Mouse (Mus musculus) ES-E14 (cell line): ENCODE results near the gene Pafah2. TPM values are rescaled to one million over a fixed set of nuclear protein-coding genes. Genes with fewer than 3 reads are reported as not detected.

ENCODE experiments used
- DNase-seq: peaks from one replicate; pipeline ENCODE4 v3.0.0-alpha.2; 2013; ENCODE audit warnings: low read depth, low spot score
- H3K27ac ChIP-seq: 2 replicates; pipeline ENCODE4 v1.5.1; 2012; ENCODE audit warnings: low read depth, mild to moderate bottlenecking, low read length, moderate library complexity, mixed read lengths; ENCODE audit not compliant: poor library complexity, insufficient read depth, severe bottlenecking
- H3K36me3 ChIP-seq: 2 replicates; pipeline ENCODE4 v1.6.1; 2012; ENCODE audit warnings: mild to moderate bottlenecking, low read length, moderate library complexity, mixed read lengths; ENCODE audit not compliant: control insufficient read depth, poor library complexity, insufficient read depth, severe bottlenecking
- H3K4me1 ChIP-seq, 2 experiments: fragments of 150-350 bp in 1 of 2; sonication (generic) in 1 of 2; 2 replicates each; pipeline ENCODE4 v1.6.1; 2012; ENCODE audit warnings: low read length in 2 of 2, mild to moderate bottlenecking in 1 of 2, mixed read lengths in 1 of 2; ENCODE audit not compliant: control insufficient read depth in 2 of 2, insufficient read depth in 2 of 2, poor library complexity in 1 of 2
- H3K4me3 ChIP-seq, 2 experiments: fragments of 150-350 bp in 1 of 2; sonication (generic) in 1 of 2; 2 replicates each; pipeline ENCODE4 v1.5.1; 2012; ENCODE audit warnings: low read length in 2 of 2, low read depth in 1 of 2, mild to moderate bottlenecking in 1 of 2, mixed read lengths in 1 of 2; ENCODE audit not compliant: insufficient read depth in 1 of 2, poor library complexity in 1 of 2, severe bottlenecking in 1 of 2
- H3K9ac ChIP-seq: 2 replicates; pipeline ENCODE4 v1.6.1; 2012; ENCODE audit warnings: low read depth, mild to moderate bottlenecking, low read length, mixed read lengths; ENCODE audit not compliant: poor library complexity, insufficient read depth, severe bottlenecking
- H3K9me3 ChIP-seq: fragments of 150-350 bp; sonication (generic); 2 replicates; pipeline ENCODE4 v1.6.1; 2012; ENCODE audit warnings: low read depth, mild to moderate bottlenecking, low read length; ENCODE audit not compliant: control insufficient read depth, insufficient read depth
- CHD2 ChIP-seq: IDR thresholded peaks from 2 replicates; pipeline ENCODE4 v1.6.1; 2014; ENCODE audit warnings: mild to moderate bottlenecking, low read depth, low read length, inconsistent platforms
- HCFC1 ChIP-seq: IDR thresholded peaks from 2 replicates; pipeline ENCODE4 v1.6.1; 2012; ENCODE audit warnings: low read length, inconsistent platforms, borderline replicate concordance; ENCODE audit not compliant: insufficient read depth
- MAFK ChIP-seq: IDR thresholded peaks from 2 replicates; pipeline ENCODE4 v1.6.1; 2014; ENCODE audit warnings: mild to moderate bottlenecking, low read depth, low read length, inconsistent platforms; ENCODE audit not compliant: insufficient read depth
- ZC3H11A ChIP-seq: IDR thresholded peaks from 2 replicates; pipeline ENCODE4 v1.6.1; 2012; ENCODE audit warnings: low read depth, mild to moderate bottlenecking, inconsistent platforms, low read length, borderline replicate concordance
- ZNF384 ChIP-seq: IDR thresholded peaks from 2 replicates; pipeline ENCODE4 v1.6.1; 2012; ENCODE audit warnings: low read depth, low read length, inconsistent platforms
- in situ Hi-C, 2 experiments: fragments of 600-800 bp; cut with MboI; formaldehyde crosslinking; loops; one replicate each; pipeline ENCODE4 v1.15.1; 2025; ENCODE audit warnings: low sequenced_read_pairs in 2 of 2, inconsistent platforms in 1 of 2; ENCODE audit not compliant: unreplicated experiment in 2 of 2
- total RNA-seq: library from RNA; depleted of rRNA; stranded (reverse); fragments of 300-350 nt; gene quantifications from 2 replicates; pipeline ENCODE4 v1.2.3, GENCODE M21; 2012

The Pafah2 gene
- total RNA-seq, 1 experiment: 15.8 TPM

DNA sequence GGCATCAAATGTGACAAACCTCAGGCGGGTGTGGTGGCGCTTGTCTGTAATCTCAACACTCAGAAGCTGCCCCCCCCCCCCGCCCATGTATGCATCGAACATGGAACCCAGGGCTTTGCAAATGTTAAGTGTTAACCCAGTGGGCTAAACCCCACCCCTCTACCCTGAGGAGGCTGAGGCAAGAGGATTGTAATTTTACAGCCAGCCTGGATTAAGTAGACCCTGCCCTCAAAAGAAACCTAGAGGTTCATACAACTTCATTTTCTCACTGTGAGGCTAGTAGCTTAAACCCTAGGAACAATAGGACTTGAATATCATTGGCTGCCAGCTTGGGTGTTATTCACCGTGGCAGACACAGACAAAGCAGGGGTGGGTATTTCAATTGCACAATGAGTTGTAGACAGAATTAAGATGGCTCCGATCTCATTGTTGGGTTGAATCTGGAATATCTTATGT is 73.2 kb downstream of the Pafah2 start:
- Histone ChIP-seq H3K4me1 (peaks cover 10 to 15% of the 10 kb centered on the region in 2 experiments; a peak in 3 of 4 replicates), H3K4me3 (peak overlapping the region; percentile 88 to 92), H3K9ac (peak overlapping the region; percentile 18; the same call in 1 of the 2 replicates), H3K9me3 (no peaks in the 10 kb centered on the region), H3K27ac (peak overlapping the region; percentile 100; the same call in 1 of the 2 replicates), H3K36me3 (peaks cover 22% of the 10 kb centered on the region)
- in situ Hi-C loops: no loop called here
- DNase-seq: no peak
- TF ChIP-seq ZNF384 (no peak), CHD2 (no peak), HCFC1 (no peak), MAFK (no peak), ZC3H11A (no peak)

DNA sequence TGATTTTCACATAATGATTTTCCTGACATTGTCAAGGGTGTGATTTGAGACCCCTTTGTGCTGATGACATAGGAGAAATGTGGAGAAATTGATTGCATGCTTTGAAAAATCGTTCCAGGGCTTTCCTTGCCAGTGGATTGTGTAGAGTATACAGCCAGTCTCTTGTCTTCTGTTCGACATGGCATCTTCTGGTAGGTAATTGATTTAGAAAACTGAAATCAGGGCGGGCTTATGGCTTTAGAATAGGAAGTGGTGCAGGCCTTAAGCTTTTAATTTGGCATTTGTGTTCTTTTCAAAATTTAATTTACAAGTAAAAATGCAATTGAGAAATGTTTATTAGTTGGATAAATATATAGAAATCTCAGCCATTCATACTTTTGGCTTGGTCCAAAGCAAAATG is 73.9 kb downstream of the Pafah2 start:
- Histone ChIP-seq H3K9ac (peak overlapping the region; percentile 44; the same call in 1 of the 2 replicates), H3K9me3 (no peaks in the 10 kb centered on the region), H3K36me3 (peaks cover 27% of the 10 kb centered on the region), H3K4me3 (peak overlapping the region; percentile 47 to 88; a peak in 2 of 4 replicates), H3K4me1 (peaks cover 10 to 19% of the 10 kb centered on the region in 2 experiments; a peak in 3 of 4 replicates), H3K27ac (peak overlapping the region; percentile 100; the same call in 1 of the 2 replicates)
- in situ Hi-C loops: no loop called here
- no peak for DNase-seq
- TF ChIP-seq ZC3H11A (no peak), MAFK (no peak), HCFC1 (no peak), CHD2 (no peak), ZNF384 (no peak)

DNA sequence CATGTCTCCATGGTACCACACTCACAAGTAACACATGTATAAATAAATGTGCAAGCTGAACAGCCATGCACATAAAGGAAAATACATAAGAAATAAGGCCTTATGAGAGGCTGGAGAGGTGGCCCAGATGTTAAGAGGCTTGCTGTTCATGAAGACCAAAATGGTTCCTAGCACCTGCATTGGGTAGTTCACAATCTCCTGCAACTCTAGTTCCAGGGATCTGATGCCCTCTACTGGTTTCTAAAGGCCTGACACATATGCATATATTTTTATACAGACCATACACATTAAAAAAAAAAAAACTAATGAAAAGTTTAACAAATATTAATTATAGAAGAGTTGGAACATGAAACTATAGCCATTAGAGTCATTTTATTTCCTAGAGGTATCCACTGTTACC is 75.3 kb downstream of the Pafah2 start:
- Histone ChIP-seq H3K36me3 (peaks cover 28% of the 10 kb centered on the region), H3K9ac (peak overlapping the region; percentile 70; the same call in 1 of the 2 replicates), H3K27ac (peak overlapping the region; percentile 47; the same call in 1 of the 2 replicates), H3K4me1 (peaks cover 6 to 13% of the 10 kb centered on the region in 2 experiments; a peak in 3 of 4 replicates), H3K4me3 (peak overlapping the region in 1 of 2 experiments; percentile 42; a peak in 1 of 4 replicates), H3K9me3 (no peaks in the 10 kb centered on the region)
- TF ChIP-seq ZNF384 (0 out of 2 replicates have a peak, but pooled peaks have one; percentile 23), CHD2 (no peak)
- in situ Hi-C loops: no loop called here
- no peak for DNase-seq

DNA sequence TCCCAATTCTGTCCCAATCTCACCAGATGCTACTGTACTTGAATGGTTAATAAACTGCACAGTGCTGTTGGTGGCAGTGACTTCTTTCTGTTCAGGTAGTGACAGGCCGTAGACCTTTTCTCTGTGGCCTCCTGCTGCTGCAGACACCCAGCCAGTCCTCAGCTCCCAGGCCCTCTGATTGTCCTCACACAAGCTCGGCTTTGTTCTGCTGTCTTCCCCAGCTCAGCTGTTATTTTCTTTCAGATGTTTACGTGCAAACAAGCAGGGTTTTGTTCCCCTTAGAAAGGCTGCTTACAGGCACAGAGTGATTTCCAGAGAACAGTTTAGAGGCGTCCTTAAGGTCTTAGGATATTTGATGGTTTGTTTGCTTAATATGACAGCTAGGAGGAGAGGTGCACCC is 77.6 kb downstream of the Pafah2 start:
- in situ Hi-C loops: no loop called here
- Histone ChIP-seq H3K4me3 (no peak overlapping the region), H3K4me1 (peaks cover 0 to 12% of the 10 kb centered on the region in 2 experiments; a peak in 3 of 4 replicates), H3K36me3 (peaks cover 32% of the 10 kb centered on the region), H3K27ac (no peak overlapping the region; the same call in 1 of the 2 replicates), H3K9ac (no peak overlapping the region), H3K9me3 (no peaks in the 10 kb centered on the region)
- no peak for DNase-seq
- no peak for TF ChIP-seq ZNF384
- no peak for TF ChIP-seq ZC3H11A
- no peak for TF ChIP-seq MAFK
- no peak for TF ChIP-seq CHD2
- no peak for TF ChIP-seq HCFC1

DNA sequence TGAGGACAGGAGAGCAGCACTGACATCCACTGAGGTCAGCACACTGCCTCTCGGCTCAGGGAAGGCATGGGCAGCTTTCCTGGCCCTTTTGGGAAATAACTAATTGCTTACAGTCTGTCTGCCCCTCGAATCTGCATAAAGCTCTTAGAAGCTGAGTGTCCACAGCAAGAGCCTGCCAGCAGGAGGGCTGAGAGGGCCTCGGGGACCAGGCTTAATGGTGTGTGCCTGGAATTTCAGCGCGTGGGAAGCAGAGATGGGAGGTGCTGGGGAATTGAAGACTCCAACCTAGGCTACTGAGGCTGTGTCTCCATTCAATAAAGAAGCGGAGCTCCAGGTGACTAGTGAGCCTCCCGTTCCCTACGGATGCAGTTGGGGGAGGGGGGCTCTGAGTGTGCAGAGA is 78.1 kb downstream of the Pafah2 start:
- H3K4me1 ChIP-seq: peaks cover 0 to 12% of the 10 kb centered on the region in 2 experiments; a peak in 3 of 4 replicates
- no peaks in the 10 kb centered on the region for H3K9me3 ChIP-seq
- no peak overlapping the region; the same call in 1 of the 2 replicates for H3K27ac ChIP-seq
- H3K36me3 ChIP-seq: peaks cover 32% of the 10 kb centered on the region
- no peak overlapping the region for H3K4me3 ChIP-seq
- TF ChIP-seq CHD2: no peak
- in situ Hi-C loops: no loop called here
- DNase-seq: no peak
- no peak overlapping the region for H3K9ac ChIP-seq
